Mouse (Mus musculus): ENCODE measurements around the gene Gemin2. TPM values are rescaled to one million over a fixed set of nuclear protein-coding genes. Genes with fewer than 3 reads are reported as not detected.
"Not testable (repeated sequence)": the region's sequence is repeated elsewhere in the genome, so short reads cannot be mapped to it uniquely, and the experiment has no call there.

Gene Gemin2
- polyA plus RNA-seq (2014; fragmentation: Nextera tagmentation; extraction: Ambion mirVana) = 25.4 and 25.8 TPM in 2 replicates

DNA sequence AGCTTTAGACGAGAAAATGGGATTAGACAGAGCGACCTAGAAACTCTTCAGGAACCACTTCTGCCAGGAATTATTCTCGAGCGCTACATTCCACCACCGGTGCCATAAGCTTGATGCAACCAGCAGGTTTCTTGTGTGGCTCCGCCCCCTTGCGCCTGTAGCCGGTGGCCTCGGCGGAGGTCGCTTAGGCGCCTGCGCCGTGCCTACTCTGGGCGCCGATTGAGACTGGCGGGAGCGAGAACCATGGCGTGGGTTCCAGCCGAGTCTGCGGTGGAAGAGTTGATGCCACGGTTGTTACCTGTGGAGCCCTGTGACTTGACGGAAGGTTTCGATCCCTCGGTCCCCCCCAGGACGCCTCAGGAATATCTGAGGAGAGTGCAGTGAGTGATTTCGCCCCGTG, at the start of gene Gemin2:
Gene Gemin2, plus strand, starts transcription at position 160 of the 400 bp plus-strand sequence.
- peak within 1 kb of the TSS; percentile 72 for H3K4me2 ChIP-seq
- WGBS = under 1% methylated on average over 28 of the region's 28 CpGs
- H3K9ac ChIP-seq (ENCODE audit: low read length) = peak within 1 kb of the TSS; percentile 73
- H3K4me3 ChIP-seq (ENCODE audit: low read depth, low read length) = peak within 1 kb of the TSS; percentile 75
- H3K27me3 ChIP-seq (ENCODE audit: control insufficient read depth, insufficient read depth, low read length) = no peaks in the 10 kb centered on the region
- no peak within 1 kb of the TSS; the same call in 1 of the 2 replicates for H3K27ac ChIP-seq (ENCODE audit: low read depth, low read length)
- DNase-seq (ENCODE audit: low spot score, missing footprints) = peak; percentile 96
- no peaks in the 10 kb centered on the region for H3K9me3 ChIP-seq (ENCODE audit: control insufficient read depth, low read length)
- peaks cover 4% of the 10 kb centered on the region; the same call in 1 of the 2 replicates for H3K4me1 ChIP-seq (ENCODE audit: control insufficient read depth, insufficient read depth, low read length)
- no peaks in the 10 kb centered on the region for H3K36me3 ChIP-seq (ENCODE audit: control insufficient read depth, insufficient read depth, low read length)
- peak; percentile 77 for ATAC-seq (ENCODE audit: low FRiP score)

GRCm38 (mm10) chr12:58964583-58964982, 48.6 kb upstream of the Gemin2 start:
- 71% methylated on average over 4 of the region's 4 CpGs for whole genome bisulfite sequencing
- Histone ChIP-seq H3K4me3 (ENCODE audit: low read depth, low read length) (no peak overlapping the region), H3K9me3 (ENCODE audit: control insufficient read depth, low read length) (no peaks in the 10 kb centered on the region), H3K9ac (ENCODE audit: low read length) (no peak overlapping the region), H3K36me3 (ENCODE audit: control insufficient read depth, insufficient read depth, low read length) (peaks cover 7% of the 10 kb centered on the region; the same call in 1 of the 2 replicates), H3K27me3 (ENCODE audit: control insufficient read depth, insufficient read depth, low read length) (no peaks in the 10 kb centered on the region), H3K4me2 (no peak overlapping the region), H3K4me1 (ENCODE audit: control insufficient read depth, insufficient read depth, low read length) (no peaks in the 10 kb centered on the region), H3K27ac (ENCODE audit: low read depth, low read length) (no peak overlapping the region)
- DNase-seq (ENCODE audit: low spot score, missing footprints) (no peak), ATAC-seq (ENCODE audit: low FRiP score) (no peak)

DNA sequence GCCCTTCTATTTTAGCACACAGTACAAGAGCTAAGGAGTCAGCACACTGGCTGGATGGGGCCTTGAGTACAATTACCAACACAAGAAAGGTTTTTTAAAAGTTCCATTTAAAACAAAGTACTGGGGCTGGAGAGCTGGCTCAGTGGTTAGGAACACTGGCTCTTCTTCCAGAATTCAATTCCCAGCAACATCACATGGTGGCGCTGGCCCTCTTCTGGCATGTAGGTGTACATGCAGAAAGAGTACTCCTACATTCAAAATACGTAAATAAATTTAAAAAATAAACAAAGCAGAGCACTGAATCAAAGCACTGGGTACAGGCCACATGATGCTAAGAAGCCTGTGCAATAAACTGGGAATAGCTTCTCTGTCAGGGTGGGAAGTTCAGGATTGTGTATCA, 36.2 kb upstream of the Gemin2 start:
- no peak overlapping the region for H3K4me3 ChIP-seq (ENCODE audit: low read depth, low read length)
- no peaks in the 10 kb centered on the region for H3K4me1 ChIP-seq (ENCODE audit: control insufficient read depth, insufficient read depth, low read length)
- H3K27me3 ChIP-seq (ENCODE audit: control insufficient read depth, insufficient read depth, low read length) = no peaks in the 10 kb centered on the region
- H3K27ac ChIP-seq (ENCODE audit: low read depth, low read length) = no peak overlapping the region
- 79% methylated on average over 2 of the region's 2 CpGs for WGBS
- H3K9ac ChIP-seq (ENCODE audit: low read length) = no peak overlapping the region
- H3K9me3 ChIP-seq (ENCODE audit: control insufficient read depth, low read length) = no peaks in the 10 kb centered on the region
- H3K4me2 ChIP-seq = no peak overlapping the region
- no peaks in the 10 kb centered on the region for H3K36me3 ChIP-seq (ENCODE audit: control insufficient read depth, insufficient read depth, low read length)
- ATAC-seq (ENCODE audit: low FRiP score) (no peak), DNase-seq (ENCODE audit: low spot score, missing footprints) (no peak)

DNA sequence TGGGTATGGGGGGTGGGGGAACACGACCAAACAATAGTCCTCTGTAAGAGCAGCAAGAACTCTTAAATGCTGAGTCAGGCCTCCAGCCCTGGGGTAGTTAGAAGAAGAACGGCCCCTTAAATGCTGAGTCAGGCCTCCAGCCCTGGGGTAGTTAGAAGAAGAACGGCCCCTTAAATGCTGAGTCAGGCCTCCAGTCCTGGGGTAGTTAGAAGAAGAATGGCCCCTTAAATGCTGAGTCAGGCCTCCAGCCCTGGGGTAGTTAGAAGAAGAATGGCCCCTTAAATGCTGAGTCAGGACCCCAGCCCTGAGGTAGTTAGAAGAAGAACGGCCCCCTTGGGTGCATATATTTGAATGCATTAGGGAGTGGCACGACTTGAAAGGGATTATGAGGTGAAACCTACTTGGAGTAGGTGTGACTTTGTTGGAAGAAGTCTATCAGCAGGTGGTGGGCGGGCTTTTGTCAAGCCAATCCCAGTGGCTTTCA, 32.0 kb upstream of the Gemin2 start:
- H3K9ac ChIP-seq (ENCODE audit: low read length); DNase-seq (ENCODE audit: low spot score, missing footprints); H3K4me1 ChIP-seq (ENCODE audit: control insufficient read depth, insufficient read depth, low read length); H3K9me3 ChIP-seq (ENCODE audit: control insufficient read depth, low read length); H3K4me2 ChIP-seq; H3K27ac ChIP-seq (ENCODE audit: low read depth, low read length); ATAC-seq (ENCODE audit: low FRiP score); H3K36me3 ChIP-seq (ENCODE audit: control insufficient read depth, insufficient read depth, low read length); H3K27me3 ChIP-seq (ENCODE audit: control insufficient read depth, insufficient read depth, low read length); H3K4me3 ChIP-seq (ENCODE audit: low read depth, low read length): not testable (repeated sequence)
- WGBS = 81% methylated on average over 6 of the region's 6 CpGs

DNA sequence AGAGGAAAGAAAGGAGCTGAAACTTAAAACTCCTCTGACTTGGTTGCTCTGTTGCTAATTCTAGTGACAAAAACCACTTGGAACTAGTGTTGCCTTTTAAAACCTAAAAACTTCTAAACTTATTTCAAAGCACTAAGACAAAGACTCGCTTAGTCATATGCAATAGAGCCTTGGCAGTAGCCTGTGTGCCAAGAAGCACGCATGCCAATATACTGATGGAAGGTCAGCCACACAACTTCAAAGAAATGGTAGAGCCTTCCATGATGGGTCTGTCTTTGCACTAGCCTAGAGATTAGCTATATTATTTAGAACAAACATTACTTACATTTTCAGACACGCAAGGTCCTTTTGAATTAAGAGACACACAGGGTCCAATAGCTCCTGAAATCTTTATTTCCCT, 27.4 kb upstream of the Gemin2 start:
- H3K36me3 ChIP-seq (ENCODE audit: control insufficient read depth, insufficient read depth, low read length) = no peaks in the 10 kb centered on the region
- no peaks in the 10 kb centered on the region for H3K9me3 ChIP-seq (ENCODE audit: control insufficient read depth, low read length)
- ATAC-seq (ENCODE audit: low FRiP score) = no peak

GRCm38 (mm10) chr12:59010482-59010881, 2.7 kb upstream of the Gemin2 start:
- ATAC-seq (ENCODE audit: low FRiP score) = no peak
- Histone ChIP-seq H3K4me2 (peak overlapping the region; percentile 10), H3K36me3 (ENCODE audit: control insufficient read depth, insufficient read depth, low read length) (peaks cover 3% of the 10 kb centered on the region; the same call in 1 of the 2 replicates), H3K4me3 (ENCODE audit: low read depth, low read length) (0 out of 2 replicates have a peak overlapping the region, but pooled peaks have one; percentile 75), H3K9me3 (ENCODE audit: control insufficient read depth, low read length) (no peaks in the 10 kb centered on the region), H3K27ac (ENCODE audit: low read depth, low read length) (no peak overlapping the region), H3K9ac (ENCODE audit: low read length) (no peak overlapping the region), H3K4me1 (ENCODE audit: control insufficient read depth, insufficient read depth, low read length) (peaks cover 4% of the 10 kb centered on the region; the same call in 1 of the 2 replicates), H3K27me3 (ENCODE audit: control insufficient read depth, insufficient read depth, low read length) (no peaks in the 10 kb centered on the region)
- peak; percentile 87 for DNase-seq (ENCODE audit: low spot score, missing footprints)
- WGBS = 78% methylated on average over 2 of the region's 2 CpGs

More for the DNA sequence above, 27.4 kb upstream of the Gemin2 start:
- DNase-seq (ENCODE audit: low spot score, missing footprints) = no peak
- WGBS = 93% methylated on average over 3 of the region's 3 CpGs
- H3K4me2 ChIP-seq = no peak overlapping the region
- no peak overlapping the region for H3K27ac ChIP-seq (ENCODE audit: low read depth, low read length)
- H3K9ac ChIP-seq (ENCODE audit: low read length) = no peak overlapping the region
- H3K4me3 ChIP-seq (ENCODE audit: low read depth, low read length) = no peak overlapping the region
- H3K27me3 ChIP-seq (ENCODE audit: control insufficient read depth, insufficient read depth, low read length) = no peaks in the 10 kb centered on the region
- H3K4me1 ChIP-seq (ENCODE audit: control insufficient read depth, insufficient read depth, low read length) = no peaks in the 10 kb centered on the region

- peak overlapping the region; percentile 85 for H3K4me2 ChIP-seq
- peak overlapping the region; percentile 75 for H3K4me3 ChIP-seq (ENCODE audit: low read depth, low read length)
- DNase-seq (ENCODE audit: low spot score, missing footprints) (no peak), ATAC-seq (ENCODE audit: low FRiP score) (no peak)
- peak overlapping the region; percentile 80 for H3K9ac ChIP-seq (ENCODE audit: low read length)
- no peaks in the 10 kb centered on the region for H3K9me3 ChIP-seq (ENCODE audit: control insufficient read depth, low read length)
- 1% methylated on average over 25 of the region's 25 CpGs for whole genome bisulfite sequencing
- peak overlapping the region; percentile 74 for H3K27ac ChIP-seq (ENCODE audit: low read depth, low read length)
- H3K36me3 ChIP-seq (ENCODE audit: control insufficient read depth, insufficient read depth, low read length) = peaks cover 3% of the 10 kb centered on the region; the same call in 1 of the 2 replicates
- peaks cover 4% of the 10 kb centered on the region; the same call in 1 of the 2 replicates for H3K4me1 ChIP-seq (ENCODE audit: control insufficient read depth, insufficient read depth, low read length)
- no peaks in the 10 kb centered on the region for H3K27me3 ChIP-seq (ENCODE audit: control insufficient read depth, insufficient read depth, low read length)
Observed at GRCm38 (mm10) chr12:59011275-59011843, 1.8 kb upstream of the Gemin2 start.

- Histone ChIP-seq H3K9ac (ENCODE audit: low read length) (peak within 1 kb of the TSS; percentile 80), H3K4me1 (ENCODE audit: control insufficient read depth, insufficient read depth, low read length) (peaks cover 4% of the 10 kb centered on the region; the same call in 1 of the 2 replicates), H3K9me3 (ENCODE audit: control insufficient read depth, low read length) (no peaks in the 10 kb centered on the region), H3K27ac (ENCODE audit: low read depth, low read length) (peak within 1 kb of the TSS; percentile 74), H3K4me2 (peak within 1 kb of the TSS; percentile 85), H3K4me3 (ENCODE audit: low read depth, low read length) (peak within 1 kb of the TSS; percentile 75), H3K27me3 (ENCODE audit: control insufficient read depth, insufficient read depth, low read length) (no peaks in the 10 kb centered on the region), H3K36me3 (ENCODE audit: control insufficient read depth, insufficient read depth, low read length) (no peaks in the 10 kb centered on the region)
- peak; percentile 99 for DNase-seq (ENCODE audit: low spot score, missing footprints)
- WGBS = under 1% methylated on average over 47 of the region's 48 CpGs
- peak; percentile 97 for ATAC-seq (ENCODE audit: low FRiP score)
Observed at GRCm38 (mm10) chr12:59011844-59012709, 1.1 kb upstream of the Gemin2 start, which contains the start of gene Sec23a. Gene Sec23a (minus strand): TSS chr12:59012017.

All from midbrain, embryonic 11.5 days (tissue).